Mouse (Mus musculus): ENCODE data around the gene Gm21830. TPM values are rescaled to one million over a fixed set of nuclear protein-coding genes. Genes with fewer than 3 reads are reported as not detected.

Gm21830 gene
- polyA plus RNA-seq, 1 experiment from 2014 or later, result not detected

DNA sequence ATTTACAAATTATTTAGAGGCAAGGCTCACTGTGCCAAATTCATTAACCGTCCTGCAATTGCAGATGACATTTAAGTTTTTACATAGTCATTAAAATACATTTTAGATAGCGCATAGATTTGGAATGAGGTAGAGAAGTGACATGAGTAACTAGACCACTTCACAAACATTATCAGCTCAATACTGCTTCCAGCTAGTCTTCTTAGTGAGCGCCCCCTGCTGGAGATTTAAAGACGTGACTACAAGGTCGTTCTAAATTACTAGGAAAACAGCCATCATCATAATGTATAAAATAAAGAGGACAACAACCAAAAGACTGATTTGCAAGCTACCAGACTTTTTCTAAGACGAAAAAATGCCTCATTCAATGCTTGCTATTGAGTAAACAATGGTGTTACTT lies 64.2 kb downstream of the Gm21830 start:
- Histone ChIP-seq H3K27me3 (no peaks in the 10 kb centered on the region), H3K4me1 (replicated peaks) (no peaks in the 10 kb centered on the region), H3K4me2 (replicated peaks) (no peak overlapping the region), H3K36me3 (no peaks in the 10 kb centered on the region), H3K9ac (replicated peaks) (no peak overlapping the region), H3K27ac (no peak overlapping the region), H3K4me3 (replicated peaks) (no peak overlapping the region), H3K9me3 (no peaks in the 10 kb centered on the region)
- ATAC-seq, result no peak
- WGBS, result 18% methylated on average over 6 of the region's 6 CpGs

DNA sequence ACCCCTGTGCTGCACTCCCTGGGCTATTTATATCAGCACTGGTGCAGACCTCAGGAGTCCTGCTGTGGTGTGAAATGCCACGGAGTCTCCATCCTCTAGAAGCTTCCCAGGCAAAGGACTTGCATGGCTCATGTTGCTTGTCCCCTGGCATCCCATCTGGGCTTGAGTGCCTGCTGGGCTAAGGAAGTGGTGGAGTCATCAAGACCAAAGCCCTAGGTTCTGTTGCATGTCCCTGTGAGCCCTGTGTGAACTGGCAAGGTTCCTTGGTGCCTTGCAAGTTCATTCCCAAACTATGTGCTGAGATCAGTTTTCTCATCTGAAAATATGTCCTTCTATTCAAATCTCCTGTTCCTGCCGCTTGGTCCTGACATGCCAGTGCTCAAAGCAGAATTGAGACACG lies 67.5 kb downstream of the Gm21830 start:
- Histone ChIP-seq H3K4me2 (replicated peaks) (no peak overlapping the region), H3K4me1 (replicated peaks) (no peaks in the 10 kb centered on the region), H3K27me3 (no peaks in the 10 kb centered on the region), H3K9me3 (no peaks in the 10 kb centered on the region), H3K4me3 (replicated peaks) (no peak overlapping the region), H3K9ac (replicated peaks) (no peak overlapping the region), H3K27ac (no peak overlapping the region), H3K36me3 (no peaks in the 10 kb centered on the region)
- WGBS, result 68% methylated on average over 3 of the region's 3 CpGs
- ATAC-seq, result no peak

Other genes with a start within 250 kb of the Gm21830 start
- gene Gm26727, start 19.5 kb downstream of the Gm21830 start, polyA plus RNA-seq (2015; fragmentation: Nextera tagmentation; extraction: Ambion mirVana), result not detected in 2 replicates
- not detected in 2 replicates for gene Xirp2, start 32.3 kb downstream of the Gm21830 start, polyA plus RNA-seq (2015; fragmentation: Nextera tagmentation; extraction: Ambion mirVana)
- 42.2 and 43.5 TPM in 2 replicates for gene B3galt1, start 152.1 kb downstream of the Gm21830 start, polyA plus RNA-seq (2015; fragmentation: Nextera tagmentation; extraction: Ambion mirVana)